ENCODE assay signal across 21 mouse cellular contexts in the genomic region with DNA sequence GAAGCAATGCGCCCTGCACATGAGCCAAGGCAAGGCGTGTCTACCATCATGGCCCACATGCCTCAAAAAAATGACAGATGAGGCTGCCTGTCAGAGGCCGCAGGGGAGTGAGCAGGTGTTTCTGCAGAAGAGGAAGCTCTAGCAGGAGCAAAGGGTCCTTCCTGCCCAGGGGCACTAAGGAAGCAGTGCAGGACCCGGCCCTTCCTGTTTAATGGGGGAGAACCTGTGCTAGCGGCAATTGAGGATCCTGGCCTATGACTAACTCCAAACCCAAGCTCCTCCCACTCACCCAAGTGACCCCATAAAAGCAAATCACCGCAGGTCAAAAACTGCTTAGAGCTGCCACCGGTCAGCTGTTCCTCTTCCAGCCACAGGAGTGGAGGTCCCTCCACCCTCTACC.
DNase-seq lines count a peak whose midpoint lies in the region; ATAC-seq lines count a peak whose summit lies in the region.
"Had no signal": no experiment of that assay in that cellular context is flagged by ENCODE, and none has a peak within 500 bp of the region (broad histone marks: within the 10 kb centered on the region; RNA-seq: fewer than 3 reads in every experiment).

No protein-coding gene starts in this region.

- intact Hi-C loops in heart, postnatal 14 days (cut with DNase I) = no loop called here

- H3K4me2 ChIP-seq in heart, embryonic 16.5 days (ENCODE audit: low read depth, low read length) = no peak overlapping the region
- no peak overlapping the region for H3K4me2 ChIP-seq in forebrain, embryonic 13.5 days
- H3K4me2 ChIP-seq: heart, embryonic 15.5 days; hindbrain, embryonic 13.5 days; intestine, embryonic 15.5 days; limb, embryonic 12.5 days; neural tube, embryonic 13.5 days had no signal

- H3K4me1 ChIP-seq in heart, embryonic 16.5 days (ENCODE audit: control insufficient read depth, insufficient read depth, low read length) = no peaks in the 10 kb centered on the region
- H3K4me1 ChIP-seq in forebrain, embryonic 13.5 days = no peaks in the 10 kb centered on the region
- H3K4me1 ChIP-seq: intestine, embryonic 15.5 days had no signal

- no peak for DNase-seq in heart, postnatal 14 days
- DNase-seq in kidney, postnatal 14 days = peak; percentile 34
- DNase-seq in thymus, postnatal 0 days (ENCODE audit: low spot score) = peak; percentile 58
- DNase-seq in spleen, postnatal 14 days (ENCODE audit: low spot score in 2 of 2) = no peak
- DNase-seq in right cerebral cortex, postnatal 4 days = no peak
- DNase-seq: adrenal gland, adult 2 months; cerebellum, postnatal 36 days; forebrain, postnatal 0 days; gastrocnemius, adult 2 months; right cerebral cortex, postnatal 14 days had no signal

- H3K9me3 ChIP-seq in heart, embryonic 16.5 days (replicated peaks; ENCODE audit: control insufficient read depth, low read length) = peaks cover 4% of the 10 kb centered on the region; the same call in 1 of the 2 replicates
- H3K9me3 ChIP-seq in forebrain, embryonic 13.5 days (replicated peaks) = no peaks in the 10 kb centered on the region
- H3K9me3 ChIP-seq: heart, embryonic 15.5 days; hindbrain, embryonic 13.5 days; intestine, embryonic 15.5 days; limb, embryonic 12.5 days; neural tube, embryonic 13.5 days had no signal

- no peak overlapping the region for H3K9ac ChIP-seq in heart, embryonic 16.5 days (ENCODE audit: low read length)
- H3K9ac ChIP-seq in forebrain, embryonic 13.5 days = no peak overlapping the region
- H3K9ac ChIP-seq: forebrain, postnatal 0 days; heart, embryonic 15.5 days; hindbrain, embryonic 13.5 days; intestine, embryonic 15.5 days; limb, embryonic 12.5 days; liver, embryonic 14.5 days; neural tube, embryonic 13.5 days had no signal

- no peak overlapping the region for H3K27ac ChIP-seq in heart, embryonic 16.5 days (ENCODE audit: low read length)
- H3K27ac ChIP-seq in forebrain, embryonic 13.5 days = no peak overlapping the region
- H3K27ac ChIP-seq: gastrocnemius, adult 2 months; heart, embryonic 15.5 days; hindbrain, embryonic 13.5 days; intestine, embryonic 15.5 days; left cerebral cortex, adult 2 months; limb, embryonic 12.5 days; liver, embryonic 14.5 days; neural tube, embryonic 13.5 days had no signal

- H3K27me3 ChIP-seq in heart, embryonic 16.5 days (ENCODE audit: control insufficient read depth, insufficient read depth, low read length) = no peaks in the 10 kb centered on the region
- H3K27me3 ChIP-seq in forebrain, embryonic 13.5 days = no peaks in the 10 kb centered on the region
- H3K27me3 ChIP-seq: heart, embryonic 15.5 days; intestine, embryonic 15.5 days; limb, embryonic 12.5 days had no signal

- H3K4me3 ChIP-seq in heart, embryonic 16.5 days (ENCODE audit: low read length) = no peak overlapping the region
- no peak overlapping the region for H3K4me3 ChIP-seq in forebrain, embryonic 13.5 days
- H3K4me3 ChIP-seq: erythroblast, embryonic 14.5 days; gastrocnemius, adult 2 months; heart, embryonic 15.5 days; hindbrain, embryonic 13.5 days; intestine, embryonic 15.5 days; left cerebral cortex, adult 2 months; limb, embryonic 12.5 days; neural tube, embryonic 13.5 days had no signal

- peak; percentile 32; the same call in 1 of the 2 replicates for ATAC-seq in heart, embryonic 16.5 days (replicated peaks; ENCODE audit: extremely low read depth, insufficient read depth, low FRiP score)
- ATAC-seq in common myeloid progenitor, adult 5-6 weeks (replicated peaks; ENCODE audit: low read depth, poor library complexity, severe bottlenecking) = 0 out of 2 replicates have a peak, but pooled peaks have one; percentile 45
- ATAC-seq in forebrain, embryonic 13.5 days = no peak
- ATAC-seq: forebrain, postnatal 0 days; intestine, embryonic 15.5 days had no signal

- H3K36me3 ChIP-seq in heart, embryonic 16.5 days (ENCODE audit: control insufficient read depth, insufficient read depth) = peaks cover 13% of the 10 kb centered on the region; the same call in 1 of the 2 replicates
- 0 out of 2 replicates have a peak, but pooled peaks cover 3% of the 10 kb centered on the region for H3K36me3 ChIP-seq in forebrain, embryonic 13.5 days (ENCODE audit: poor library complexity, severe bottlenecking)
- H3K36me3 ChIP-seq: heart, embryonic 15.5 days; hindbrain, embryonic 13.5 days; intestine, embryonic 15.5 days; limb, embryonic 12.5 days had no signal

- WGBS in heart, embryonic 16.5 days = 61% methylated on average over 7 of the region's 7 CpGs
- WGBS in forebrain, embryonic 13.5 days = 96% methylated on average over 7 of the region's 7 CpGs

Comparison
In these comparisons a context has a peak if more than half of its experiments do, and no peak if none do; other contexts are left out.
1. DNase-seq: peak in kidney, postnatal 14 days (single experiment) and thymus, postnatal 0 days (single experiment); none in heart, postnatal 14 days (0 of 2), spleen, postnatal 14 days (0 of 2) and right cerebral cortex, postnatal 4 days (single experiment).